Mouse (Mus musculus): Measurements from ENCODE around the gene Cdc40. TPM values are rescaled to one million over a fixed set of nuclear protein-coding genes. Genes with fewer than 3 reads are reported as not detected.

The Cdc40 gene
- total RNA-seq, 2 experiments from 2014 or later, result 48.3 to 64.7 TPM

GRCm38 (mm10) chr10:40790406-40790805 lies 92.7 kb downstream of the Cdc40 start:
- ATAC-seq (replicated peaks; ENCODE audit: poor library complexity, severe bottlenecking), result no peak

Other genes with a start within 250 kb of the Cdc40 start
- not detected in 2 replicates for gene Mettl24, start 200.0 kb downstream of the Cdc40 start, total RNA-seq (2014; fragmentation: Nextera tagmentation)
- gene Mettl24, start 200.0 kb downstream of the Cdc40 start, total RNA-seq (2017), result 0.13 and 0.21 TPM in 2 replicates
- gene Wasf1, start 164 bp upstream of the Cdc40 start, total RNA-seq (2014; fragmentation: Nextera tagmentation), result not detected in 2 replicates
- gene Wasf1, start 164 bp upstream of the Cdc40 start, total RNA-seq (2017), result not detected in 2 replicates
- not detected in 2 replicates for gene Gpr6, start 189.0 kb upstream of the Cdc40 start, total RNA-seq (2014; fragmentation: Nextera tagmentation)
- gene Gpr6, start 189.0 kb upstream of the Cdc40 start, total RNA-seq (2017), result not detected in 2 replicates

All from granulocyte monocyte progenitor cell, adult 5-6 weeks (primary cell).